Mouse (Mus musculus) neural tube, embryonic 13.5 days (tissue): ENCODE data around the gene Drap1. TPM values are rescaled to one million over a fixed set of nuclear protein-coding genes. Genes with fewer than 3 reads are reported as not detected.
A peak's percentile ranks its signal among the peaks of the same experiment; 100 is the strongest.

ENCODE experiments used
- ATAC-seq: fragments of 200-750 bp; cut with Nextera tagmentation; 2 replicates; pipeline ENCODE4 v1.8.0; 2017; ENCODE audit warnings: low read depth, mild to moderate bottlenecking, moderate TSS enrichment, moderate library complexity
- H3K27ac ChIP-seq: fragments of 300-500 bp; sonication (generic); replicated peaks from 2 replicates; pipeline ENCODE4 v1.5.1; 2015; ENCODE audit warnings: moderate library complexity, mild to moderate bottlenecking, inconsistent platforms
- H3K27me3 ChIP-seq: fragments of 300-500 bp; sonication (generic); 2 replicates; pipeline ENCODE4 v1.6.1; 2015; ENCODE audit warnings: mild to moderate bottlenecking, inconsistent platforms
- H3K36me3 ChIP-seq: fragments of 300-500 bp; sonication (generic); 2 replicates; pipeline ENCODE4 v1.6.1; 2015; ENCODE audit warnings: mild to moderate bottlenecking, inconsistent platforms
- H3K4me1 ChIP-seq: fragments of 300-500 bp; sonication (generic); replicated peaks from 2 replicates; pipeline ENCODE4 v1.6.1; 2015; ENCODE audit warnings: inconsistent platforms
- H3K4me2 ChIP-seq: fragments of 300-500 bp; sonication (generic); 2 replicates; pipeline ENCODE4 v1.6.1; 2015; ENCODE audit warnings: inconsistent platforms, mild to moderate bottlenecking, moderate library complexity
- H3K4me3 ChIP-seq: fragments of 300-500 bp; sonication (generic); 2 replicates; pipeline ENCODE4 v1.5.1; 2015; ENCODE audit warnings: mild to moderate bottlenecking, inconsistent platforms
- H3K9ac ChIP-seq: fragments of 300-500 bp; sonication (generic); 2 replicates; pipeline ENCODE4 v1.6.1; 2015; ENCODE audit warnings: moderate library complexity, mild to moderate bottlenecking, inconsistent platforms
- H3K9me3 ChIP-seq: fragments of 300-500 bp; sonication (generic); 2 replicates; pipeline ENCODE4 v1.6.1; 2016; ENCODE audit warnings: inconsistent platforms
- WGBS: fragments of 180-500 bp; shearing (Covaris S2); methylation state at CpG from one replicate; pipeline ENCODE4 v1.1.7; 2015; 5-methylcytosine and 5-hydroxymethylcytosine counted together
- polyA plus RNA-seq: library from polyadenylated mRNA; unstranded; fragments of >200 nt; fragmentation: Nextera tagmentation; extraction: Ambion mirVana; gene quantifications from 2 replicates; pipeline ENCODE4 v1.2.1, GENCODE M21; 2015

The Drap1 gene
- polyA plus RNA-seq, 1 experiment from 2014 or later: 318 TPM

- no peaks in the 10 kb centered on the region for H3K9me3 ChIP-seq
- H3K9ac ChIP-seq: peak overlapping the region; percentile 12; the same call in 1 of the 2 replicates
- no peaks in the 10 kb centered on the region for H3K27me3 ChIP-seq
- H3K36me3 ChIP-seq: no peaks in the 10 kb centered on the region
- H3K4me2 ChIP-seq: no peak overlapping the region
- no peak for ATAC-seq
- H3K27ac ChIP-seq: no peak overlapping the region
- H3K4me1 ChIP-seq: peaks cover 20% of the 10 kb centered on the region
- H3K4me3 ChIP-seq: no peak overlapping the region
- WGBS: 70% methylated on average over 4 of the region's 4 CpGs
Observed at GRCm38 (mm10) chr19:5392892-5393291, 31.9 kb downstream of the Drap1 start.

DNA sequence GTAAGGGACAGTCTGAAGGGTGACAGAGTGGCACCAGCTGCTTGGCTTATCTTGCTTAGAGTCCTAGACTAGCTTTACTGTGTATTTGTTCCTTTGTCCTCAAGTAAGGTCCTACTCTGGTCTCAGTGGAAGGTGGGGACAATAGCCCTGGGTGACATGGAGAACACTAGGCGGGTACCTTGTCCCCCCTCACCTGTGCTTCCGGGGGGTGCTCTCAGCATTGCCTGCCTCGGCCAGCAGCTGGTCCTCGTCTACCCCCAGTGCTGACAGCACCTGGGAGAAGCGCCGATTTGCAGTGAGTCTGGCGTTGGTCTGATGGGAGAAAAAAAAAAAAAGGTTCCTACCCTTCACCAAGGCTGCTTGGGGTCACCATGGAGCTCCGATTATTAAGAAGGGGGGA is 34.4 kb downstream of the Drap1 start:
- 92% methylated on average over 8 of the region's 8 CpGs for WGBS

GRCm38 (mm10) chr19:5389647-5390046 is 35.1 kb downstream of the Drap1 start:
- H3K36me3 ChIP-seq: peaks cover 16% of the 10 kb centered on the region
- H3K9me3 ChIP-seq: no peaks in the 10 kb centered on the region
- no peak for ATAC-seq
- peak overlapping the region; percentile 98 for H3K4me2 ChIP-seq
- H3K4me3 ChIP-seq: peak overlapping the region; percentile 98
- peaks cover 37% of the 10 kb centered on the region for H3K4me1 ChIP-seq
- 47% methylated on average over 12 of the region's 12 CpGs for WGBS
- peak overlapping the region; percentile 95 for H3K9ac ChIP-seq
- no peaks in the 10 kb centered on the region for H3K27me3 ChIP-seq
- H3K27ac ChIP-seq: no peak overlapping the region

More for the DNA sequence above, 34.4 kb downstream of the Drap1 start:
- peak overlapping the region; percentile 98 for H3K4me2 ChIP-seq
- H3K27ac ChIP-seq: no peak overlapping the region
- H3K27me3 ChIP-seq: no peaks in the 10 kb centered on the region
- H3K4me3 ChIP-seq: no peak overlapping the region
- H3K9ac ChIP-seq: peak overlapping the region; percentile 95
- H3K9me3 ChIP-seq: no peaks in the 10 kb centered on the region
- peaks cover 8% of the 10 kb centered on the region for H3K36me3 ChIP-seq
- ATAC-seq: no peak
- peaks cover 37% of the 10 kb centered on the region for H3K4me1 ChIP-seq

GRCm38 (mm10) chr19:5388588-5389242 is 36.1 kb downstream of the Drap1 start, which contains the start of gene Sart1:
Sart1 (minus strand) TSS chr19:5388703.
- Histone ChIP-seq H3K4me1 (peaks cover 37% of the 10 kb centered on the region), H3K9ac (peak within 1 kb of the TSS; percentile 95), H3K27ac (peak within 1 kb of the TSS; percentile 87), H3K27me3 (no peaks in the 10 kb centered on the region), H3K4me2 (peak within 1 kb of the TSS; percentile 98), H3K4me3 (peak within 1 kb of the TSS; percentile 98), H3K36me3 (peaks cover 25% of the 10 kb centered on the region), H3K9me3 (no peaks in the 10 kb centered on the region)
- WGBS: 2% methylated on average over 43 of the region's 43 CpGs
- peak; percentile 99 for ATAC-seq

GRCm38 (mm10) chr19:5388011-5388441 is 36.8 kb downstream of the Drap1 start:
- ATAC-seq: peak; percentile 60
- peak overlapping the region; percentile 95 for H3K9ac ChIP-seq

DNA sequence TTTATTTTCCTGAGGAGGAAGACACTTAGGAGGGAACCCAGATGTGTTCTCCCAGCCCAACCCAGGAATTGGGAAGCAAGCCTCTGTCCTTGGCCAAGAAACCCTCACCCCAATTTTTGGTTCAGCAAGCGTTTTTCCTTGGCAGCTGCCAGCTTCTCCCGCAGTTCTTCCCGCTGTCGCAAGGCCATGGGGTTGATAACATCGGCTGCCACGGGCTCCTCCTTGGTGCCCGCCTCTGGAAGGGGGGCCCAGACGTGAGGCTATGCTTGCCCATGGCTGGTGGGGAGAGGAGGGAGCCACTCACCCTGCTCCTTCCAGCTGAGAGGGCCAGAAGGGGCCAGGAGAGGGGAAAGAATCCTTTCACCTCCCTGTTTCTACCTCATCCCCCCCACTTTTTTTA is 40.1 kb downstream of the Drap1 start:
- Histone ChIP-seq H3K9me3 (no peaks in the 10 kb centered on the region), H3K27me3 (no peaks in the 10 kb centered on the region), H3K27ac (no peak overlapping the region), H3K4me1 (peaks cover 26% of the 10 kb centered on the region), H3K4me3 (no peak overlapping the region), H3K9ac (no peak overlapping the region), H3K4me2 (no peak overlapping the region), H3K36me3 (peaks cover 65% of the 10 kb centered on the region)
- ATAC-seq: no peak
- 89% methylated on average over 8 of the region's 8 CpGs for WGBS

More at GRCm38 (mm10) chr19:5388011-5388441, 36.8 kb downstream of the Drap1 start:
- Histone ChIP-seq H3K4me2 (peak overlapping the region; percentile 98), H3K27ac (peak overlapping the region; percentile 87), H3K4me1 (peaks cover 37% of the 10 kb centered on the region), H3K9me3 (no peaks in the 10 kb centered on the region), H3K4me3 (peak overlapping the region; percentile 98), H3K27me3 (no peaks in the 10 kb centered on the region), H3K36me3 (peaks cover 32% of the 10 kb centered on the region)
- 1% methylated on average over 43 of the region's 43 CpGs for WGBS

- 94% methylated on average over 12 of the region's 12 CpGs for WGBS
- Histone ChIP-seq H3K27ac (no peak overlapping the region), H3K4me3 (no peak overlapping the region), H3K36me3 (peaks cover 79% of the 10 kb centered on the region), H3K27me3 (no peaks in the 10 kb centered on the region), H3K9me3 (no peaks in the 10 kb centered on the region), H3K4me2 (no peak overlapping the region), H3K9ac (no peak overlapping the region), H3K4me1 (peaks cover 17% of the 10 kb centered on the region)
- no peak for ATAC-seq
Observed at GRCm38 (mm10) chr19:5383326-5383725, 41.5 kb downstream of the Drap1 start.

DNA sequence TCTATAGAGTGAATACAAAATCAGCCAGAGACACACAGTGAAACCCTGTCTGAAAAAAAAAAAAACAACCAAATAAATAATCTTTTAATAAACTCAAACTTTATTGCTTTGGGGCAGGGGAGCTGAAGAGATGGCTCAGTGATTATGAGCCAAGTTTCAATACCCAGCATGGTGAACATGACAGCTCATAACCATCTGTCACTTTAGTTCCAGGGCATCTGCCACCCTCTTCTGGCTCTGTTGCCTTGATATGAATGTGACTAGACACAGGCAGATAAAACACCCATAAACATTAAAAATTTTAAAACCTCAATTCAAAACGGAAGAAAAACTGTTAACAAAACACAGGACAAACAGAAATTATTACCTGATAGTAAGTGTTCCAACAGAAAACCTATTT is 47.3 kb downstream of the Drap1 start:
- no peak for ATAC-seq
- 85% methylated on average over 1 of the region's 1 CpGs for WGBS
- Histone ChIP-seq H3K36me3 (peaks cover 92% of the 10 kb centered on the region), H3K4me3 (no peak overlapping the region), H3K27ac (no peak overlapping the region), H3K4me2 (no peak overlapping the region), H3K4me1 (no peaks in the 10 kb centered on the region), H3K27me3 (no peaks in the 10 kb centered on the region), H3K9ac (no peak overlapping the region), H3K9me3 (no peaks in the 10 kb centered on the region)

GRCm38 (mm10) chr19:5374748-5375147 is 50.0 kb downstream of the Drap1 start:
- Histone ChIP-seq H3K9me3 (no peaks in the 10 kb centered on the region), H3K27ac (no peak overlapping the region), H3K4me2 (no peak overlapping the region), H3K4me1 (no peaks in the 10 kb centered on the region), H3K9ac (no peak overlapping the region), H3K27me3 (no peaks in the 10 kb centered on the region), H3K36me3 (peaks cover 89% of the 10 kb centered on the region), H3K4me3 (no peak overlapping the region)
- 82% methylated on average over 4 of the region's 4 CpGs for WGBS
- ATAC-seq: no peak

DNA sequence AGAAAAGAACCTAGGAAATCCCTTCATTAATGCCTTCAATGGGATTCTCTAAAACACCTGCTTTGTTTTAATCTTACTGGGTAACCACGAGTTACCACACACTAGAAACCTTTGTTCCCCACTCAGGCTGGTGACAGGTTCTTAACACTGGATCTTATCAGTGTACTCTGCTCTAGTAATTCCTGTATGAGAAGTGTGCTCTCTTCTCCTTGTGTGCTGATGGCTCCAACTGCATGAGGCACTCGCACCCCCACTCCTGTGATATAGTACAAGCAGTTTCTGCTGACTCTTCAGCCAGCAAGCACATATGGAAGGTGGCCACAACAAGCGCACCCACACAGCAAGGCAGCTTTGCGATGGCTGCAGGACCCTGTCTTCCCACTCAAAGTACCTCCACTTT is 50.6 kb downstream of the Drap1 start:
- peaks cover 89% of the 10 kb centered on the region for H3K36me3 ChIP-seq
- no peaks in the 10 kb centered on the region for H3K9me3 ChIP-seq
- H3K27me3 ChIP-seq: no peaks in the 10 kb centered on the region
- H3K4me1 ChIP-seq: no peaks in the 10 kb centered on the region
- no peak overlapping the region for H3K4me2 ChIP-seq
- no peak overlapping the region for H3K4me3 ChIP-seq
- H3K27ac ChIP-seq: no peak overlapping the region
- 89% methylated on average over 4 of the region's 4 CpGs for WGBS
- no peak overlapping the region for H3K9ac ChIP-seq
- ATAC-seq: no peak
